Mouse (Mus musculus) MEL (cell line): ENCODE results near the gene Rnf144b. TPM values are rescaled to one million over a fixed set of nuclear protein-coding genes. Genes with fewer than 3 reads are reported as not detected.

Source experiments
- DNase-seq: peaks from one replicate; pipeline ENCODE4 v3.0.0; 2011; ENCODE audit warnings: low read depth, low spot score
- H3K27ac ChIP-seq: 2 replicates; pipeline ENCODE4 v1.5.1; 2012; ENCODE audit warnings: low read depth, mild to moderate bottlenecking, control low read depth, low read length, moderate library complexity; ENCODE audit not compliant: control insufficient read depth
- H3K27me3 ChIP-seq, 2 experiments: fragments of 150-350 bp in 1 of 2; sonication (generic) in 1 of 2; 2 replicates each; pipeline ENCODE4 v1.6.1; 2012; ENCODE audit warnings: low read length in 2 of 2, mild to moderate bottlenecking in 2 of 2, improper control_type of control experiment in 1 of 2, moderate library complexity in 1 of 2; ENCODE audit not compliant: insufficient read depth in 2 of 2, control insufficient read depth in 1 of 2
- H3K36me3 ChIP-seq, 2 experiments: 2 replicates each; pipeline ENCODE4 v1.6.1; 2012 to 2014; ENCODE audit warnings: low read length in 2 of 2, improper control_type of control experiment in 1 of 2, inconsistent platforms in 1 of 2, mild to moderate bottlenecking in 1 of 2; ENCODE audit not compliant: insufficient read depth in 2 of 2, control insufficient read depth in 1 of 2
- H3K4me1 ChIP-seq, 2 experiments: fragments of 150-350 bp in 1 of 2; sonication (generic) in 1 of 2; 2 replicates each; pipeline ENCODE4 v1.6.1; 2012; ENCODE audit warnings: low read length in 2 of 2, improper control_type of control experiment in 1 of 2, mild to moderate bottlenecking in 1 of 2; ENCODE audit not compliant: insufficient read depth in 2 of 2, control insufficient read depth in 1 of 2
- H3K4me3 ChIP-seq, 2 experiments: fragments of 150-350 bp in 1 of 2; sonication (generic) in 1 of 2; 2 replicates each; pipeline ENCODE4 v1.5.1; 2012; ENCODE audit warnings: low read depth in 2 of 2, low read length in 2 of 2, mild to moderate bottlenecking in 2 of 2, moderate library complexity in 2 of 2, control low read depth in 1 of 2, improper control_type of control experiment in 1 of 2; ENCODE audit not compliant: control insufficient read depth in 1 of 2, insufficient read depth in 1 of 2
- H3K79me2 ChIP-seq: 2 replicates; pipeline ENCODE4 v1.6.1; 2012; ENCODE audit warnings: mild to moderate bottlenecking, low read length, moderate library complexity; ENCODE audit not compliant: control insufficient read depth, poor library complexity, insufficient read depth
- H3K9ac ChIP-seq: 2 replicates; pipeline ENCODE4 v1.6.1; 2012; ENCODE audit warnings: low read depth, mild to moderate bottlenecking, control low read depth, low read length, moderate library complexity; ENCODE audit not compliant: control insufficient read depth, poor library complexity, severe bottlenecking
- H3K9me3 ChIP-seq: fragments of 150-350 bp; sonication (generic); replicated peaks from 2 replicates; pipeline ENCODE4 v1.6.1; 2012; ENCODE audit warnings: mild to moderate bottlenecking, low read length, improper control_type of control experiment, moderate library complexity; ENCODE audit not compliant: insufficient read depth
- CHD2 ChIP-seq: IDR thresholded peaks from 2 replicates; pipeline ENCODE4 v1.6.1; 2011; ENCODE audit warnings: low read length, improper control_type of control experiment
- CTCF ChIP-seq, 3 experiments: IDR thresholded peaks in 2 of 3; conservative IDR thresholded peaks in 1 of 3; 2 replicates each; pipeline ENCODE4 v1.5.1; 2011 to 2012; ENCODE audit warnings: low read length in 3 of 3, low read depth in 2 of 3, mild to moderate bottlenecking in 2 of 3, improper control_type of control experiment in 1 of 3, inconsistent platforms in 1 of 3, mixed read lengths in 1 of 3, moderate library complexity in 1 of 3; ENCODE audit not compliant: control insufficient read depth in 1 of 3, insufficient read depth in 1 of 3, poor library complexity in 1 of 3, severe bottlenecking in 1 of 3
- E2F4 ChIP-seq: IDR thresholded peaks from 2 replicates; pipeline ENCODE4 v1.6.1; 2011; ENCODE audit warnings: low read depth, low read length, improper control_type of control experiment, borderline replicate concordance
- GATA1 ChIP-seq: IDR thresholded peaks from 2 replicates; pipeline ENCODE4 v1.6.1; 2011; ENCODE audit warnings: low read depth, low read length, improper control_type of control experiment
- MAFK ChIP-seq: IDR thresholded peaks from 2 replicates; pipeline ENCODE4 v1.6.1; 2011; ENCODE audit warnings: low read depth, mild to moderate bottlenecking, low read length, improper control_type of control experiment, borderline replicate concordance
- MXI1 ChIP-seq: IDR thresholded peaks from 2 replicates; pipeline ENCODE4 v1.6.1; 2011; ENCODE audit warnings: mild to moderate bottlenecking, low read depth, low read length, improper control_type of control experiment
- NELFE ChIP-seq: IDR thresholded peaks from 2 replicates; pipeline ENCODE4 v1.6.1; 2011; ENCODE audit warnings: low read depth, low read length, improper control_type of control experiment
- POLR2AphosphoS2 ChIP-seq: IDR thresholded peaks from 2 replicates; pipeline ENCODE4 v1.6.1; 2011; ENCODE audit warnings: low read length, improper control_type of control experiment
- POLR2AphosphoS5 ChIP-seq: IDR thresholded peaks from 2 replicates; pipeline ENCODE4 v1.6.1; 2012; ENCODE audit warnings: low read depth, borderline replicate concordance, mild to moderate bottlenecking, inconsistent platforms, low read length, moderate library complexity, mixed read lengths
- RAD21 ChIP-seq: IDR thresholded peaks from 2 replicates; pipeline ENCODE4 v1.6.1; 2011; ENCODE audit warnings: mild to moderate bottlenecking, low read depth, low read length, improper control_type of control experiment
- RCOR1 ChIP-seq: IDR thresholded peaks from 2 replicates; pipeline ENCODE4 v1.6.1; 2012; ENCODE audit warnings: low read depth, mild to moderate bottlenecking, inconsistent platforms, low read length, improper control_type of control experiment
- SIN3A ChIP-seq: IDR thresholded peaks from 2 replicates; pipeline ENCODE4 v1.6.1; 2012; ENCODE audit warnings: low read length, improper control_type of control experiment, inconsistent platforms
- TCF12 ChIP-seq: IDR thresholded peaks from 2 replicates; pipeline ENCODE4 v1.6.1; 2014; ENCODE audit warnings: low read depth, mild to moderate bottlenecking, inconsistent platforms, low read length, improper control_type of control experiment, moderate library complexity
- USF1 ChIP-seq: IDR thresholded peaks from 2 replicates; pipeline ENCODE4 v1.6.1; 2014; ENCODE audit warnings: low read depth, mild to moderate bottlenecking, inconsistent platforms, low read length, improper control_type of control experiment, moderate library complexity
- USF2 ChIP-seq, 2 experiments: IDR thresholded peaks; 2 replicates each; pipeline ENCODE4 v1.6.1; 2011 to 2012; ENCODE audit warnings: improper control_type of control experiment in 2 of 2, low read length in 2 of 2, borderline replicate concordance in 1 of 2, inconsistent platforms in 1 of 2, low read depth in 1 of 2, mild to moderate bottlenecking in 1 of 2; ENCODE audit not compliant: insufficient read depth in 1 of 2
- ZKSCAN1 ChIP-seq: IDR thresholded peaks from 2 replicates; pipeline ENCODE4 v1.6.1; 2012; ENCODE audit warnings: low read depth, mild to moderate bottlenecking, inconsistent platforms, low read length, improper control_type of control experiment, moderate library complexity
- ZMIZ1 ChIP-seq: IDR thresholded peaks from 2 replicates; pipeline ENCODE4 v1.6.1; 2012; ENCODE audit warnings: low read depth, mild to moderate bottlenecking, inconsistent platforms, low read length, improper control_type of control experiment, moderate library complexity
- ZNF384 ChIP-seq: IDR thresholded peaks from 2 replicates; pipeline ENCODE4 v1.6.1; 2012; ENCODE audit warnings: low read depth, mild to moderate bottlenecking, inconsistent platforms, low read length, improper control_type of control experiment
- polyA plus RNA-seq, 2 experiments: library from polyadenylated mRNA; stranded (reverse) in 1 of 2; unstranded in 1 of 2; fragments of >175 nt in 1 of 2; fragments of >200 nt in 1 of 2; gene quantifications; 2 replicates each; pipeline versions ENCODE4 v1.2.1 to v1.2.4; 2012; ENCODE audit warnings: low replicate concordance in 2 of 2, low read depth in 1 of 2; ENCODE audit not compliant: insufficient read length in 2 of 2, insufficient read depth in 1 of 2, missing spikeins in 1 of 2
- total RNA-seq: library from RNA; depleted of rRNA; stranded (reverse); fragments of 300-350 nt; gene quantifications from 2 replicates; pipeline ENCODE4 v1.2.3, GENCODE M21; 2012

Rnf144b gene
- total and polyA plus RNA-seq, 3 experiments = not detected

DNA sequence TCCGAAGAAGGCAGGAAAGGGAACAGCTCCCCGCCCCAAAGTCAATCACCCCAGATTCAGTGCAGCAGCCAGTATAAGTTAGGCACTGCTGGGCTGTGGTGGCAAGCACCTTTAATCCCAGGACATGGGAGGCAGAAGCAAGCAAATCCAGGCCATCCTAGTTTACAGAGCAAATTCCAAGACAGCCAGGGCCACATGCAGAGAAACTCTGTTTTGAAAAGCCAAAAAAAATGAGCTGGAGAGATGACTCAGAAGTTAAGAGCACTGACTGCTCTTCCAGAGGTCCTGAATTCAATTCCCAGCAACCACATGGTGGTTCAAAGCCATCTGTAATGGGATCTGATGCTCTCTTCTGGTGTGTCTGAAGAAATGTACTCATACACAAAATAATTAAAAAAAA is 28.7 kb upstream of the Rnf144b start:
- no peaks in the 10 kb centered on the region for H3K27me3 ChIP-seq
- H3K4me3 ChIP-seq = no peak overlapping the region
- TF ChIP-seq USF2 (IDR thresholded peaks at IDR 0.05; ENCODE audit: borderline replicate concordance in 1 of 2, insufficient read depth in 1 of 2, low read depth in 1 of 2, low read length in 2 of 2) (no peak), POLR2AphosphoS2 (no peak), ZMIZ1 (no peak)
- DNase-seq = no peak
- peaks cover 10 to 51% of the 10 kb centered on the region in 2 experiments for H3K36me3 ChIP-seq
- peaks cover 1% of the 10 kb centered on the region; the same call in 1 of the 2 replicates for H3K79me2 ChIP-seq
- H3K27ac ChIP-seq = no peak overlapping the region
- no peaks in the 10 kb centered on the region for H3K9me3 ChIP-seq
- H3K9ac ChIP-seq = no peak overlapping the region
- no peaks in the 10 kb centered on the region for H3K4me1 ChIP-seq

GRCm38 (mm10) chr13:47096591-47096990 is 25.9 kb upstream of the Rnf144b start:
- no peaks in the 10 kb centered on the region; a peak in 1 of 4 replicates for H3K4me1 ChIP-seq
- H3K27ac ChIP-seq = no peak overlapping the region
- no peaks in the 10 kb centered on the region for H3K9me3 ChIP-seq
- peaks cover 3% of the 10 kb centered on the region; the same call in 1 of the 2 replicates for H3K79me2 ChIP-seq
- no peaks in the 10 kb centered on the region for H3K27me3 ChIP-seq
- peaks cover 17 to 68% of the 10 kb centered on the region in 2 experiments for H3K36me3 ChIP-seq
- no peak overlapping the region for H3K4me3 ChIP-seq
- TF ChIP-seq ZNF384 = no peak
- TF ChIP-seq MXI1 = no peak
- no peak for TF ChIP-seq POLR2AphosphoS2
- no peak for TF ChIP-seq MAFK
- no peak for TF ChIP-seq USF1
- TF ChIP-seq ZKSCAN1 = no peak
- TF ChIP-seq NELFE = no peak
- TF ChIP-seq SIN3A = no peak
- no peak for TF ChIP-seq CHD2
- no peak for TF ChIP-seq RAD21
- TF ChIP-seq E2F4 = no peak
- TF ChIP-seq TCF12 = no peak
- TF ChIP-seq GATA1 = no peak
- TF ChIP-seq POLR2AphosphoS5 = no peak
- no peak for TF ChIP-seq CTCF (IDR thresholded peaks at IDR 0.05 in 2 of 3, conservative IDR thresholded peaks at IDR 0.05 in 1 of 3; ENCODE audit: control insufficient read depth in 1 of 3, insufficient read depth in 1 of 3, low read depth in 2 of 3, low read length in 3 of 3, poor library complexity in 1 of 3, severe bottlenecking in 1 of 3)
- no peak for TF ChIP-seq ZMIZ1
- no peak for TF ChIP-seq RCOR1
- no peak overlapping the region for H3K9ac ChIP-seq
- DNase-seq = no peak
